Mouse (Mus musculus) intestine, postnatal 0 days (tissue): ENCODE results near the gene Man1c1. TPM values are rescaled to one million over a fixed set of nuclear protein-coding genes. Genes with fewer than 3 reads are reported as not detected.

Experiments used
- ATAC-seq: fragments of 200-750 bp; cut with Nextera tagmentation; 2 replicates; pipeline ENCODE4 v1.8.0; 2017; ENCODE audit warnings: mild to moderate bottlenecking, moderate TSS enrichment, moderate library complexity
- H3K27ac ChIP-seq: fragments of 300-500 bp; sonication (generic); 2 replicates; pipeline ENCODE4 v1.5.1; 2014; ENCODE audit warnings: mild to moderate bottlenecking, low read depth, low read length, moderate library complexity
- H3K27me3 ChIP-seq: fragments of 300-500 bp; sonication (generic); replicated peaks from 2 replicates; pipeline ENCODE4 v1.6.1; 2014; ENCODE audit warnings: low read length, mixed read lengths; ENCODE audit not compliant: control insufficient read depth, insufficient read depth
- H3K36me3 ChIP-seq: fragments of 300-500 bp; sonication (generic); 2 replicates; pipeline ENCODE4 v1.6.1; 2014; ENCODE audit warnings: mild to moderate bottlenecking, moderate library complexity; ENCODE audit not compliant: control insufficient read depth, insufficient read depth
- H3K4me1 ChIP-seq: fragments of 300-500 bp; sonication (generic); replicated peaks from 2 replicates; pipeline ENCODE4 v1.6.1; 2014; ENCODE audit warnings: antibody characterized with exemption, low read length, mixed read lengths; ENCODE audit not compliant: control insufficient read depth, insufficient read depth
- H3K4me2 ChIP-seq: fragments of 300-500 bp; sonication (generic); replicated peaks from 2 replicates; pipeline ENCODE4 v1.6.1; 2014; ENCODE audit warnings: low read depth, mild to moderate bottlenecking, moderate library complexity
- H3K4me3 ChIP-seq: fragments of 300-500 bp; sonication (generic); 2 replicates; pipeline ENCODE4 v1.5.1; 2014; ENCODE audit warnings: low read depth, low read length
- H3K9ac ChIP-seq: fragments of 300-500 bp; sonication (generic); 2 replicates; pipeline ENCODE4 v1.6.1; 2014; ENCODE audit warnings: mild to moderate bottlenecking, low read depth, low read length
- H3K9me3 ChIP-seq: fragments of 300-500 bp; sonication (generic); 2 replicates; pipeline ENCODE4 v1.6.1; 2016; ENCODE audit warnings: mixed run types; ENCODE audit not compliant: control insufficient read depth
- CTCF ChIP-seq: sonication (generic); IDR thresholded peaks from 2 replicates; pipeline ENCODE4 v1.5.1; 2016; ENCODE audit warnings: low read depth, mild to moderate bottlenecking, control low read depth, antibody characterized with exemption, moderate library complexity
- WGBS: fragments of 180-500 bp; shearing (Covaris S2); extraction: QIAGEN DNeasy Blood & Tissue Kit; methylation state at CpG from one replicate; pipeline ENCODE4 v1.1.7; 2014; 5-methylcytosine and 5-hydroxymethylcytosine counted together
- polyA plus RNA-seq: library from polyadenylated mRNA; unstranded; fragments of >200 nt; fragmentation: Nextera tagmentation; extraction: Ambion mirVana; gene quantifications from 2 replicates; pipeline ENCODE4 v1.2.1, GENCODE M21; 2015

Gene Man1c1
- polyA plus RNA-seq, 1 experiment from 2014 or later: 1.7 TPM

GRCm38 (mm10) chr4:134619489-134619870 is 84.6 kb downstream of the Man1c1 start:
- no peak overlapping the region for H3K4me3 ChIP-seq
- ATAC-seq: no peak
- no peaks in the 10 kb centered on the region for H3K9me3 ChIP-seq
- TF ChIP-seq CTCF: no peak
- H3K27ac ChIP-seq: no peak overlapping the region
- H3K4me1 ChIP-seq: no peaks in the 10 kb centered on the region
- H3K36me3 ChIP-seq: no peaks in the 10 kb centered on the region
- H3K4me2 ChIP-seq: no peak overlapping the region
- no peak overlapping the region for H3K9ac ChIP-seq
- H3K27me3 ChIP-seq: no peaks in the 10 kb centered on the region
- WGBS: 83% methylated on average over 10 of the region's 10 CpGs

GRCm38 (mm10) chr4:134618810-134619488 is 85.1 kb downstream of the Man1c1 start:
- Histone ChIP-seq H3K9ac (no peak overlapping the region), H3K9me3 (no peaks in the 10 kb centered on the region), H3K4me2 (no peak overlapping the region), H3K27ac (no peak overlapping the region), H3K27me3 (no peaks in the 10 kb centered on the region), H3K36me3 (no peaks in the 10 kb centered on the region), H3K4me1 (no peaks in the 10 kb centered on the region), H3K4me3 (no peak overlapping the region)
- TF ChIP-seq CTCF: no peak
- 78% methylated on average over 13 of the region's 13 CpGs for WGBS
- no peak for ATAC-seq

DNA sequence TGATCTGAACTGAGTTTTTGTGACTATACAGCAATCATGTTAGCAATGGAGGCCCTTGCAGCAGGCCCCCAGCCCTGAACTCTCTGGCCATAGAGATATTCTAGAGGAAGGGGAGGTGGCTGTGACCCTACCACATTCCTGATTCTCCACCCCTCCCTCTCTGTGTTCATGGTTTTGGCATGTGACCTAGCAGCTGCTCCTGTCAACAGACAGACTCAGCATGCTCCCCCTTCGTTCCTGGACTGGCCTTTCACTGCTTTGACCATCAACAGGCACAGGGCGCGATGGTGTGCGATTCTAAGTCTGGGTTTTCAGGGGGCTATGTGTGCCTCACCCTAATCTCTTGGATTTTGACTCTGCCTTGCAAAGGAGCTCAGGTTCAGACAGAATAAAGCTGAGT is 86.3 kb downstream of the Man1c1 start:
- Histone ChIP-seq H3K27ac (no peak overlapping the region), H3K4me1 (no peaks in the 10 kb centered on the region), H3K27me3 (no peaks in the 10 kb centered on the region), H3K36me3 (no peaks in the 10 kb centered on the region), H3K9me3 (no peaks in the 10 kb centered on the region), H3K4me3 (no peak overlapping the region), H3K9ac (no peak overlapping the region), H3K4me2 (no peak overlapping the region)
- ATAC-seq: no peak
- WGBS: 89% methylated on average over 4 of the region's 4 CpGs
- no peak for TF ChIP-seq CTCF

DNA sequence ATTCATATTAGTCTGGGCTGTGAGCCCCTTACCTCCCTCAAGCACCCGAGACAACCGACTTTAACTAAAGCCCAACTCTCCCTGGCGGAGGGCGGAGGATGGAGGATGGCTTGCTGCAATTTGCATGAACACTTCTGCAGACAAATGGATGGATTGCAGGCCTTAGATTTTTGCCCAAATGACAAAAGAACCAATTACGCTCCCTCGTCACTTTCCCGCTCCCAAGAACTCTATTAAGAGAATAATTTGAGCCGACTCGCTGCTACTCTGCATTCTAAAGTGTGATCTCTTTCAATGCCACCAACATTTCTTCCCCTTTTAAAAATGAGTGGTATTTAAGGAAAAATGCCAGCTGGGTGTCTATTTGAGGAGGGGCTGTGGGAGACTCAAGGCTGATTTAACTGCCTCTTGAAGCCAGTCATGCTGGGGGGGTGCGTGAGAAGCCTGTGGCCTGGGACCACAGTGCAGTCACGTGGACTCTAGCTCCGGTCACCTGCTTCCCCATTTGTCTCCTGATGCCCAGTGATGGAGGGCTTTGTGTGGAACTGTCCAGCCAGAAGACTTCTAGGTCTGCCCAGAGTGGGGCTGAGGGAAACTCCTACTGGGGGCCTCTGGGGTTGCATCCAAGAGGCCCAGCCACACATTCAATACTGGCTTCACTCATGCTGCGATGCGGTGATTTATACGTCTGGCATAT is 88.0 kb downstream of the Man1c1 start:
- Histone ChIP-seq H3K36me3 (no peaks in the 10 kb centered on the region), H3K4me3 (no peak overlapping the region), H3K4me1 (no peaks in the 10 kb centered on the region), H3K9ac (no peak overlapping the region), H3K27me3 (no peaks in the 10 kb centered on the region), H3K4me2 (no peak overlapping the region), H3K9me3 (no peaks in the 10 kb centered on the region), H3K27ac (no peak overlapping the region)
- ATAC-seq: no peak
- TF ChIP-seq CTCF: no peak
- WGBS: 83% methylated on average over 15 of the region's 15 CpGs

DNA sequence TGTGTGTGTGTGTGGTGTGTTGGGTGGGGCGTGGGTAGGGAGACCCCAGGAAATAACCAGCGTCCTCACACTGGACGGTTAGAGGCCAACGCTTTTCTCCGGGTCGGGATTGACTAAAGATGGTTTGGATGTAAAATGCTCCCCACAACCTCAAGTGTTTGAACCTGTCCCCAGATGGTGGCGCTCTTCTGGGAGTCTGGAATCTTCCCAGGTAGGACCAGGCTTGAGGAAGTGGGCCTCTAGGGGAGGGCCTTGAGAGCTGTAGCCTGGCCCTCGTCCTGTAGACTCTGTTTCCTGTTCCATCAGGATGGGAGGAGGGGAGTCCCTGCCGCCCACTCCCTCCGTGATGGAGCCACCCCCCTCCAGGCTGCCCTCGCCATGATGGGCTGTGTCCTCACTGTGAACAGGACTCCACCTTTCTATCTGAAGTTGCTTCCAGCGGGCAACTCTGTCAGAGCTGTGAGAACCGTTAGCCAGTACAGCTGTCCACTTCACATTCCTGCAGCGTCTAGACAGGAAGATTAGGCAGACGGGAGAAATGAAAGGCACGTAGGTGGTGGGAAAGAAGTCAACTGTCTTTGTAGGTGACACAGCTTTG is 91.9 kb downstream of the Man1c1 start:
- H3K4me1 ChIP-seq: no peaks in the 10 kb centered on the region
- no peak overlapping the region for H3K4me2 ChIP-seq
- no peak overlapping the region for H3K27ac ChIP-seq
- no peaks in the 10 kb centered on the region for H3K36me3 ChIP-seq
- H3K9me3 ChIP-seq: no peaks in the 10 kb centered on the region
- no peak overlapping the region for H3K4me3 ChIP-seq
- no peak overlapping the region for H3K9ac ChIP-seq
- no peak for ATAC-seq
- no peaks in the 10 kb centered on the region for H3K27me3 ChIP-seq
- WGBS: 47% methylated on average over 16 of the region's 16 CpGs
- peak; percentile 45 for TF ChIP-seq CTCF

DNA sequence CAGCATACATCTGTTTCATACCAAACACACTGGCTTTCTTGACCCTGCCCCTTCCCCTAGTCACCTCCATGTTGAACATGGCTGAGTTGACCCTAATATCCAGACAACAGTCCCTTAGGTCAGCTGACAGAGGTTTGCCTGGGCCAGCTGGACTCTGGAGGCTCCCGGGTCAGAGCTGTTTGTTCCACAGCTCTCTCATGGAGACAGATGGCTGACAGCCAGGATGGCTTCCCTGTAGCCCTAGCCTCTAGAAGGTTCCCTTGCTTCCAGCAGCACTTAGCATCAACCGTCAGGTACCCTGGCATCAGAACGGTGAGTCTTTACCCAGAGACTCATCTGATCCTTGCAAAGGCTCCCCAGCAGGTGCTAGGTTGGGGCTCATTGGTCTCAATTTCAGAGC is 93.5 kb downstream of the Man1c1 start:
- no peak overlapping the region for H3K4me2 ChIP-seq
- H3K27me3 ChIP-seq: no peaks in the 10 kb centered on the region
- no peak overlapping the region for H3K4me3 ChIP-seq
- ATAC-seq: no peak
- no peak overlapping the region for H3K9ac ChIP-seq
- H3K9me3 ChIP-seq: no peaks in the 10 kb centered on the region
- 77% methylated on average over 3 of the region's 3 CpGs for WGBS
- no peaks in the 10 kb centered on the region for H3K36me3 ChIP-seq
- no peaks in the 10 kb centered on the region for H3K4me1 ChIP-seq
- H3K27ac ChIP-seq: no peak overlapping the region
- no peak for TF ChIP-seq CTCF
